Mouse (Mus musculus) myocyte (in vitro differentiated cells): Measurements from ENCODE around the gene Csnk1e.

ENCODE experiments used
- MAX ChIP-seq: IDR thresholded peaks from one replicate; pipeline ENCODE4 v1.6.1; 2011; ENCODE audit warnings: low read depth, mild to moderate bottlenecking, control low read depth
- MYOD1 ChIP-seq, 3 experiments: IDR thresholded peaks; one replicate each; pipeline ENCODE4 v1.6.1; 2011; ENCODE audit warnings: control low read depth in 2 of 3, low read depth in 2 of 3, mild to moderate bottlenecking in 2 of 3, moderate library complexity in 1 of 3; ENCODE audit not compliant: insufficient read length in 2 of 3, control insufficient read depth in 1 of 3
- MYOG ChIP-seq, 3 experiments: IDR thresholded peaks; one replicate each; pipeline ENCODE4 v1.6.1; 2011; ENCODE audit warnings: control low read depth in 2 of 3, low read depth in 2 of 3, mild to moderate bottlenecking in 2 of 3; ENCODE audit not compliant: insufficient read length in 2 of 3, control insufficient read depth in 1 of 3, insufficient read depth in 1 of 3
- POLR2A ChIP-seq: IDR thresholded peaks from one replicate; pipeline ENCODE4 v1.6.1; 2011; ENCODE audit warnings: low read depth, mild to moderate bottlenecking, control low read depth, moderate library complexity; ENCODE audit not compliant: insufficient read length
- POLR2AphosphoS2 ChIP-seq: IDR thresholded peaks from one replicate; pipeline ENCODE4 v1.6.1; 2011; ENCODE audit warnings: low read depth, control low read depth; ENCODE audit not compliant: insufficient read length
- REST ChIP-seq: IDR thresholded peaks from one replicate; pipeline ENCODE4 v1.6.1; 2011; ENCODE audit warnings: mild to moderate bottlenecking, control low read depth, moderate library complexity; ENCODE audit not compliant: insufficient read depth, insufficient read length
- SRF ChIP-seq: IDR thresholded peaks from one replicate; pipeline ENCODE4 v1.6.1; 2011; ENCODE audit warnings: low read depth; ENCODE audit not compliant: control insufficient read depth, insufficient read length
- USF1 ChIP-seq: IDR thresholded peaks from one replicate; pipeline ENCODE4 v1.6.1; 2011; ENCODE audit warnings: low read depth, mild to moderate bottlenecking, control low read depth, moderate library complexity

- TF ChIP-seq POLR2A (no peak), SRF (no peak), POLR2AphosphoS2 (no peak), REST (no peak), MAX (no peak), MYOD1 (IDR thresholded peaks at IDR 0.05; ENCODE audit: control insufficient read depth in 1 of 3, insufficient read length in 2 of 3, low read depth in 2 of 3) (peak in 2 of 3 experiments; percentile 14 to 52), USF1 (no peak), MYOG (IDR thresholded peaks at IDR 0.05; ENCODE audit: control insufficient read depth in 1 of 3, insufficient read depth in 1 of 3, insufficient read length in 2 of 3, low read depth in 2 of 3) (peak in 2 of 3 experiments; percentile 2 to 27)
Observed at GRCm38 (mm10) chr15:79390434-79390833, 64.9 kb downstream of the Csnk1e start.
